ENCODE assay signal across 8 mouse cellular contexts in genomic region chr4:109201582-109202424, GRCm38 (mm10). TPM values are rescaled to one million over a fixed set of nuclear protein-coding genes. Genes with fewer than 3 reads are reported as not detected.
A peak's percentile ranks its signal among the peaks of the same experiment; 100 is the strongest.
DNase-seq lines count a peak whose midpoint lies in the region; ATAC-seq and TF ChIP-seq lines count a peak whose summit lies in the region.

Gene Osbpl9 (minus strand): TSS chr4:109202272.

- POLR2A ChIA-PET in Patski (lab: Charles Lee), result interaction anchor here (0.6 kb wide), 1 partner anchor 11 kb away, joined by 5 read pairs; no protein-coding TSS in a partner anchor

- CTCF ChIA-PET in Patski (lab: Charles Lee), result no interaction called here

- under 1% methylated on average over 59 of the region's 59 CpGs for WGBS in hindbrain, embryonic 13.5 days

- peak; percentile 92 for ATAC-seq in Patski
- peak; percentile 98 for ATAC-seq in hindbrain, embryonic 13.5 days (ENCODE audit: low FRiP score)

- in situ Hi-C loops in Patski (cut with MboI; ENCODE audit: low pct_unique_long_range_greater_than_20kb), result no loop called here

- peak within 1 kb of the TSS; percentile 95 for H3K9ac ChIP-seq in hindbrain, embryonic 13.5 days

- peak within 1 kb of the TSS; percentile 97 for H3K27ac ChIP-seq in hindbrain, embryonic 13.5 days

- peaks cover 9% of the 10 kb centered on the region; the same call in 1 of the 2 replicates for H3K36me3 ChIP-seq in hindbrain, embryonic 13.5 days

- no peaks in the 10 kb centered on the region for H3K27me3 ChIP-seq in Patski
- H3K27me3 ChIP-seq in hindbrain, embryonic 13.5 days, result no peaks in the 10 kb centered on the region

- peak within 1 kb of the TSS; percentile 94 for H3K4me3 ChIP-seq in hindbrain, embryonic 13.5 days

- DNase-seq in Patski (ENCODE audit: low read depth, low spot score), result peak; percentile 66
- peak; percentile 100 for DNase-seq in cerebellum, postnatal 14 days
- DNase-seq in frontal cortex, postnatal 14 days (ENCODE audit: low spot score in 2 of 2), result peak; percentile 93 to 98
- peak; percentile 95 to 97 for DNase-seq in layer of hippocampus, postnatal 25 days (ENCODE audit: extremely low spot score in 1 of 2, low spot score in 1 of 2)
- peak; percentile 98 for DNase-seq in lung, postnatal 25 days (ENCODE audit: low spot score)
- DNase-seq in retina, embryonic 14.5 days (ENCODE audit: low spot score), result peak; percentile 99
- DNase-seq in thymus, postnatal 4 days, result peak; percentile 100

- H3K4me1 ChIP-seq in hindbrain, embryonic 13.5 days (replicated peaks), result peaks cover 33% of the 10 kb centered on the region

- no peaks in the 10 kb centered on the region for H3K9me3 ChIP-seq in hindbrain, embryonic 13.5 days

- TF ChIP-seq CTCF in Patski (IDR thresholded peaks at IDR 0.05), result no peak

- H3K4me2 ChIP-seq in hindbrain, embryonic 13.5 days, result peak within 1 kb of the TSS; percentile 83

RNA-seq across cellular contexts. Expression of gene Osbpl9, which starts in this region (rescaled TPM):
- 87.4 TPM for polyA plus RNA-seq in Patski (2021)
- 90.1 and 92.1 TPM in 2 replicates for polyA plus RNA-seq in hindbrain, embryonic 13.5 days (2015; fragmentation: Nextera tagmentation; extraction: Ambion mirVana)
- total RNA-seq in layer of hippocampus, postnatal 25 days (2021), result 10 to 100 TPM; 50.0 to 50.7 TPM

Comparison
In these comparisons a context has a peak if more than half of its experiments do, and no peak if none do; other contexts are left out.
1. Peak in every context shown above with its lines: DNase-seq, ATAC-seq, H3K4me3 ChIP-seq and H3K27ac ChIP-seq.